Mouse (Mus musculus) megakaryocyte, embryonic 14.5 days (primary cell): Measurements from ENCODE around the gene Pheta2.

Experiments
- FLI1 ChIP-seq: IDR thresholded peaks from 2 replicates; pipeline ENCODE4 v1.6.1; 2012; ENCODE audit warnings: low read length, inconsistent platforms, mixed read lengths
- GATA1 ChIP-seq: IDR thresholded peaks from 3 replicates; pipeline ENCODE4 v1.6.1; 2012; ENCODE audit warnings: mixed read lengths, low read length, inconsistent platforms, borderline replicate concordance

- TF ChIP-seq GATA1 (no peak), FLI1 (no peak)
Observed at GRCm38 (mm10) chr15:82350349-82350748, 11.6 kb downstream of the Pheta2 start.
